Mouse (Mus musculus): Measurements from ENCODE around the gene Rad23b. TPM values are rescaled to one million over a fixed set of nuclear protein-coding genes. Genes with fewer than 3 reads are reported as not detected.

Rad23b gene
- polyA plus RNA-seq, 1 experiment from 2014 or later, result 67.2 TPM

GRCm38 (mm10) chr4:55329621-55330346 is 20.1 kb upstream of the Rad23b start:
- H3K9me3 ChIP-seq (replicated peaks; ENCODE audit: control insufficient read depth, low read length), result no peaks in the 10 kb centered on the region
- H3K9ac ChIP-seq (ENCODE audit: low read length), result no peak overlapping the region
- no peak overlapping the region for H3K4me2 ChIP-seq (ENCODE audit: low read depth, low read length)
- no peaks in the 10 kb centered on the region for H3K4me1 ChIP-seq (ENCODE audit: control insufficient read depth, insufficient read depth, low read length)
- no peaks in the 10 kb centered on the region for H3K36me3 ChIP-seq (ENCODE audit: control insufficient read depth, insufficient read depth, low read length)
- no peak overlapping the region for H3K27ac ChIP-seq (ENCODE audit: low read length)
- no peak overlapping the region for H3K4me3 ChIP-seq (replicated peaks; ENCODE audit: low read length)
- H3K27me3 ChIP-seq (ENCODE audit: control insufficient read depth, insufficient read depth, low read length), result no peaks in the 10 kb centered on the region
- WGBS, result 72% methylated on average over 8 of the region's 8 CpGs
- no peak for ATAC-seq (ENCODE audit: insufficient read depth, low FRiP score)

- no peaks in the 10 kb centered on the region for H3K9me3 ChIP-seq (replicated peaks; ENCODE audit: control insufficient read depth, low read length)
These were observed 14.6 kb upstream of the Rad23b start for GRCm38 (mm10) chr4:55335030-55335770.

GRCm38 (mm10) chr4:55338905-55339304 is 10.9 kb upstream of the Rad23b start:
- H3K4me3 ChIP-seq (replicated peaks; ENCODE audit: low read length), result no peak overlapping the region
- ATAC-seq (ENCODE audit: insufficient read depth, low FRiP score), result no peak
- H3K9ac ChIP-seq (ENCODE audit: low read length), result no peak overlapping the region
- no peaks in the 10 kb centered on the region for H3K27me3 ChIP-seq (ENCODE audit: control insufficient read depth, insufficient read depth, low read length)
- no peak overlapping the region for H3K27ac ChIP-seq (ENCODE audit: low read length)
- no peaks in the 10 kb centered on the region for H3K36me3 ChIP-seq (ENCODE audit: control insufficient read depth, insufficient read depth, low read length)
- 0 out of 2 replicates have a peak, but pooled peaks cover 3% of the 10 kb centered on the region for H3K4me1 ChIP-seq (ENCODE audit: control insufficient read depth, insufficient read depth, low read length)
- 62% methylated on average over 1 of the region's 1 CpGs for WGBS
- no peak overlapping the region for H3K4me2 ChIP-seq (ENCODE audit: low read depth, low read length)
- no peaks in the 10 kb centered on the region for H3K9me3 ChIP-seq (replicated peaks; ENCODE audit: control insufficient read depth, low read length)

More at GRCm38 (mm10) chr4:55335030-55335770, 14.6 kb upstream of the Rad23b start:
- no peaks in the 10 kb centered on the region for H3K27me3 ChIP-seq (ENCODE audit: control insufficient read depth, insufficient read depth, low read length)
- H3K27ac ChIP-seq (ENCODE audit: low read length), result no peak overlapping the region
- ATAC-seq (ENCODE audit: insufficient read depth, low FRiP score), result no peak
- H3K9ac ChIP-seq (ENCODE audit: low read length), result no peak overlapping the region
- H3K4me1 ChIP-seq (ENCODE audit: control insufficient read depth, insufficient read depth, low read length), result 0 out of 2 replicates have a peak, but pooled peaks cover 3% of the 10 kb centered on the region
- WGBS, result 69% methylated on average over 5 of the region's 5 CpGs
- H3K4me2 ChIP-seq (ENCODE audit: low read depth, low read length), result no peak overlapping the region
- no peaks in the 10 kb centered on the region for H3K36me3 ChIP-seq (ENCODE audit: control insufficient read depth, insufficient read depth, low read length)
- no peak overlapping the region for H3K4me3 ChIP-seq (replicated peaks; ENCODE audit: low read length)

GRCm38 (mm10) chr4:55339388-55339787 is 10.5 kb upstream of the Rad23b start:
- no peak overlapping the region for H3K4me3 ChIP-seq (replicated peaks; ENCODE audit: low read length)
- ATAC-seq (ENCODE audit: insufficient read depth, low FRiP score), result no peak
- 49% methylated on average over 4 of the region's 4 CpGs for WGBS

DNA sequence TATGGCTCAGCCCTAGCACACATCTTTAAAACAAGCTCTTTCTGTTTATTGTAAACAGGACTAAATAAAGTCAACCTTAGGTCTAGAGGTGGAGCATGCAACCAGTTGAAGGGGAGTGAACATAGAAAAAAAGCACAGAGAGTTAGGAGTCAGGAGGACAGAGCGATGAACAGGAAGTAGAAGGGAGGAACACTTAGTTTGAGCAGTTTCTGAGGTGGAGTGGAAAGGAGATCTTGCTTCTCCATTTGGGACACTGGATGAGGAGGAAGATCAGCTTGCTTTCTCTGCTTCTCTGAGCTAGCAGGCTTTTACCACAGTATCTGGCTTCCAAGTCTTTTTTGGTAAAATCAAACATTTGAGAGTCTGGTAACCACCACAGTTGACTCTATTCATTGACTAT is 8.0 kb upstream of the Rad23b start:
- no peaks in the 10 kb centered on the region for H3K27me3 ChIP-seq (ENCODE audit: control insufficient read depth, insufficient read depth, low read length)
- no peak overlapping the region for H3K27ac ChIP-seq (ENCODE audit: low read length)
- H3K4me1 ChIP-seq (ENCODE audit: control insufficient read depth, insufficient read depth, low read length), result 0 out of 2 replicates have a peak, but pooled peaks cover 3% of the 10 kb centered on the region
- no peak overlapping the region for H3K4me3 ChIP-seq (replicated peaks; ENCODE audit: low read length)
- no peak overlapping the region for H3K9ac ChIP-seq (ENCODE audit: low read length)
- H3K36me3 ChIP-seq (ENCODE audit: control insufficient read depth, insufficient read depth, low read length), result no peaks in the 10 kb centered on the region
- no peak for ATAC-seq (ENCODE audit: insufficient read depth, low FRiP score)
- no peaks in the 10 kb centered on the region for H3K9me3 ChIP-seq (replicated peaks; ENCODE audit: control insufficient read depth, low read length)
- WGBS, result 85% methylated on average over 1 of the region's 1 CpGs
- no peak overlapping the region for H3K4me2 ChIP-seq (ENCODE audit: low read depth, low read length)

More at GRCm38 (mm10) chr4:55339388-55339787, 10.5 kb upstream of the Rad23b start:
- no peaks in the 10 kb centered on the region for H3K36me3 ChIP-seq (ENCODE audit: control insufficient read depth, insufficient read depth, low read length)
- H3K4me1 ChIP-seq (ENCODE audit: control insufficient read depth, insufficient read depth, low read length), result 0 out of 2 replicates have a peak, but pooled peaks cover 3% of the 10 kb centered on the region
- H3K27ac ChIP-seq (ENCODE audit: low read length), result no peak overlapping the region
- H3K9ac ChIP-seq (ENCODE audit: low read length), result no peak overlapping the region
- no peaks in the 10 kb centered on the region for H3K9me3 ChIP-seq (replicated peaks; ENCODE audit: control insufficient read depth, low read length)
- no peak overlapping the region for H3K4me2 ChIP-seq (ENCODE audit: low read depth, low read length)
- H3K27me3 ChIP-seq (ENCODE audit: control insufficient read depth, insufficient read depth, low read length), result no peaks in the 10 kb centered on the region

DNA sequence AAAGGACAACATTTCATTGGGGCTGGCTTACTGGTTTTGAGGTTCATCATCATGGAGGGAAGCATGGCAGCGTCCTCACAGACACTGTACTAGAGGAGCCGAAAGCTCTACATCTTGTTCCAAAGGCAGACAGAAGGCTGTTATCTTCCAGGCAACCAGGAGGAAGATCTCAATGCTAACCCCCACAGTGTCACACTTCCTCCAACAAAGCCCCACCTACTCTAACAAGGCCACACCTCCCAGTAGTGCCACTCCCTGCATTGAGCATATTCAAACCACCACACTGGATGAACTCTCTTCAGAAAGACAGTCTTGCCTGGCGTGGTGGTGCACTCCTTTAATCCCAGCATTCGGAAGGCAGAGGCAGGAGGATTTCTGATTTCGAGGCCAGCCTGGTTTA is 7.2 kb upstream of the Rad23b start:
- ATAC-seq (ENCODE audit: insufficient read depth, low FRiP score), result no peak
- no peak overlapping the region for H3K4me3 ChIP-seq (replicated peaks; ENCODE audit: low read length)
- H3K36me3 ChIP-seq (ENCODE audit: control insufficient read depth, insufficient read depth, low read length), result no peaks in the 10 kb centered on the region
- no peak overlapping the region for H3K9ac ChIP-seq (ENCODE audit: low read length)
- no peak overlapping the region for H3K27ac ChIP-seq (ENCODE audit: low read length)
- H3K27me3 ChIP-seq (ENCODE audit: control insufficient read depth, insufficient read depth, low read length), result no peaks in the 10 kb centered on the region
- WGBS, result 89% methylated on average over 5 of the region's 5 CpGs
- H3K4me2 ChIP-seq (ENCODE audit: low read depth, low read length), result no peak overlapping the region
- no peaks in the 10 kb centered on the region for H3K9me3 ChIP-seq (replicated peaks; ENCODE audit: control insufficient read depth, low read length)
- 0 out of 2 replicates have a peak, but pooled peaks cover 3% of the 10 kb centered on the region for H3K4me1 ChIP-seq (ENCODE audit: control insufficient read depth, insufficient read depth, low read length)

GRCm38 (mm10) chr4:55343287-55343686 is 6.6 kb upstream of the Rad23b start:
- Histone ChIP-seq H3K27ac (ENCODE audit: low read length) (no peak overlapping the region), H3K9me3 (replicated peaks; ENCODE audit: control insufficient read depth, low read length) (no peaks in the 10 kb centered on the region), H3K4me2 (ENCODE audit: low read depth, low read length) (no peak overlapping the region), H3K27me3 (ENCODE audit: control insufficient read depth, insufficient read depth, low read length) (no peaks in the 10 kb centered on the region), H3K36me3 (ENCODE audit: control insufficient read depth, insufficient read depth, low read length) (no peaks in the 10 kb centered on the region), H3K4me1 (ENCODE audit: control insufficient read depth, insufficient read depth, low read length) (0 out of 2 replicates have a peak, but pooled peaks cover 3% of the 10 kb centered on the region), H3K9ac (ENCODE audit: low read length) (no peak overlapping the region), H3K4me3 (replicated peaks; ENCODE audit: low read length) (no peak overlapping the region)
- 75% methylated on average over 3 of the region's 3 CpGs for WGBS
- ATAC-seq (ENCODE audit: insufficient read depth, low FRiP score), result no peak

GRCm38 (mm10) chr4:55348759-55349451 is 938 bp upstream of the Rad23b start:
- Histone ChIP-seq H3K27ac (ENCODE audit: low read length) (peak overlapping the region; percentile 96), H3K27me3 (ENCODE audit: control insufficient read depth, insufficient read depth, low read length) (no peaks in the 10 kb centered on the region), H3K4me2 (ENCODE audit: low read depth, low read length) (peak overlapping the region; percentile 83), H3K4me3 (replicated peaks; ENCODE audit: low read length) (peak overlapping the region; percentile 61), H3K36me3 (ENCODE audit: control insufficient read depth, insufficient read depth, low read length) (no peaks in the 10 kb centered on the region), H3K9me3 (replicated peaks; ENCODE audit: control insufficient read depth, low read length) (no peaks in the 10 kb centered on the region), H3K9ac (ENCODE audit: low read length) (peak overlapping the region; percentile 76), H3K4me1 (ENCODE audit: control insufficient read depth, insufficient read depth, low read length) (peaks cover 12% of the 10 kb centered on the region)
- WGBS, result 5% methylated on average over 12 of the region's 12 CpGs
- no peak; the same call in 1 of the 2 replicates for ATAC-seq (ENCODE audit: insufficient read depth, low FRiP score)

Data from stomach, embryonic 16.5 days (tissue).